Mouse (Mus musculus): Measurements from ENCODE around the gene Tmc2.

- TF ChIP-seq CTCF (IDR thresholded peaks at IDR 0.05; ENCODE audit: insufficient read depth, low read length): no peak
- no peak for TF ChIP-seq POLR2A (IDR thresholded peaks at IDR 0.05; ENCODE audit: borderline replicate concordance, extremely low read depth, low read depth, low read length)
Measured at GRCm38 (mm10) chr2:130200961-130201360, 6.0 kb downstream of the Tmc2 start.

All from lung, adult 2 months (tissue).